Mouse (Mus musculus) testis, postnatal 10 days (tissue): ENCODE data around the gene Nfkb1.

Experiments
- DNase-seq: peaks from one replicate; pipeline ENCODE4 v3.0.0; 2021; ENCODE audit warnings: low spot score

Gene Nfkb1

DNA sequence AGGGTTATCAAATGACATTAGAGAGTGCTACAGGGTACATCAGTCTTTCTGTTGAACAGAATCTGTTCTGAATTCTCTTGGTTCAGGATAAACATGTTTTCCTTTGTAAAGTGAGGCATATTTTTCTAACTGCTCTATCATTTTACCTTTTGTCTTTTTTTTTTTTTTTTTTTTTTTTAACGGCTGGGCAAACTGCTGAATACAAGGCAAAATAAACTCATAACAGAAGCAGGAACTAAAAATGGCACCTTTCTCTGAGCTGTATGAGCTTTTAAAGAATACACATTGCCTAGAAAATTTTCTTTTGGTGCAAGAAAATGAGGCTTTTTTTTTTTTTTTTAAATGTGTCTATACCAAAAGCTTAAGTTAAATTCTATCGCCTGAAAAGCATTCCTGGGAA, 105.3 kb downstream of the Nfkb1 start:
- no peak for DNase-seq

DNA sequence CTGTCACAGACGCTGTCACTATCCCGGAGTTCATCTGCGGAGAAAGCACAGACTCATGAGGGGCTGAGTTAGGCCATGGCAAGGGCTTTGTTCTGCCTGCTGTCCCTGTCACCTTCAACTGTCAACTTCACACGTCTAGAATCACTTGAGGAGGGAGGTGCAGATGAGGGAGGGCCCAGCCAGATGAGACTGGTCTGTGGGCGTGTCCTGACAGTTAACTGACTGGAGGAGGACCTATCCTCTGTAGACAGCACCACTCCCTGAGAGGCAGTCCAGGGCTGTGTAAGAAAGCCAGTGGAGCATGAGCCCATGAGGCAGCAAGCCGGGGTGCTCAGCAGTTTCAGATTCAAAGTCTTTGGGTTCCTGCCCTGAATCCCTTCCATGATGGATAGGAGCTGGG, 105.9 kb downstream of the Nfkb1 start:
- DNase-seq = no peak

DNA sequence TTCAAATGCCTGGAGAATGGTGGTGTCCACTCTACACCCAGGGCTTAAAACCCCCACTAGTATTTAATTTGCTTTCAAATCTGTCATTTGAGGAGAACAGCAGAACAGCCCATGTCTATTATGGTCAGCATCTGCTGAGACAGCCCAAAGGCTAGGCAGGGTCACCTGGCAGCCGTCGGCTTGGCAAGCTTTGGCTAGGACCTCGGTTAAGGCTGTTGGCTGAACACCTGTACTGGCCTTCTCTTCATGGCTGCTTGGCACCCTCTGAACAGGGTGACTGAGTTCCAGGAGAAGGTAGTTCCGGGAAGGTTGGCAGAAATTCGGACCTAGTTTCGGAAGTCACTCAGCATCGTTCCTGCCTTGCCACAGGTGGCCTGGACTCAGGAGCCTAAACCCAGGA, 109.1 kb downstream of the Nfkb1 start:
- DNase-seq = no peak

DNA sequence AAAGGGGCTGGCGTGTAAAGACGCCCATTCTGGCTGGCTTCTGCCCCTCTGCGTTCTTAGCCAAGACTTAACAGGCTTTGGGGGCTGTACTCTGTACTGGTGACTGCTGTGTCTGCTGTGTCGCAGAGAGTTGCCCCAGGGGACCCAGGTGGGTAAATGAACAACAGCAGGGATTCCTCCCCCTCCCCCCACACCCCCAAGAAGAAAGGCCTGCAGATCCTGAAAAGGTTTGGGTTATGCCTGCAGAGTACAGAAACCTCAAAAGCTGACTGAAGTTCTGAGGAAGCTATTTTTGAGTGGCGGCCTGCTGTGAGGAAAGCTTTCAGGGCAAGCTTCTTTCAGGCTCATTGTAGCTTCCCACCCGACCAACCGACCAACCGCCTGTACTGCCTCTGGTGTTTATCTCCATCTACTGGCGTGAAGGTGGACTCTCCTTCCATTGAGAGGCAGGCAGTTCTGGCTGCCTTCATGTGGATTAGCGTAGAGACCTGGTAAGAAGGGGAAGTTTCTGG, 109.7 kb downstream of the Nfkb1 start:
- DNase-seq = no peak

DNA sequence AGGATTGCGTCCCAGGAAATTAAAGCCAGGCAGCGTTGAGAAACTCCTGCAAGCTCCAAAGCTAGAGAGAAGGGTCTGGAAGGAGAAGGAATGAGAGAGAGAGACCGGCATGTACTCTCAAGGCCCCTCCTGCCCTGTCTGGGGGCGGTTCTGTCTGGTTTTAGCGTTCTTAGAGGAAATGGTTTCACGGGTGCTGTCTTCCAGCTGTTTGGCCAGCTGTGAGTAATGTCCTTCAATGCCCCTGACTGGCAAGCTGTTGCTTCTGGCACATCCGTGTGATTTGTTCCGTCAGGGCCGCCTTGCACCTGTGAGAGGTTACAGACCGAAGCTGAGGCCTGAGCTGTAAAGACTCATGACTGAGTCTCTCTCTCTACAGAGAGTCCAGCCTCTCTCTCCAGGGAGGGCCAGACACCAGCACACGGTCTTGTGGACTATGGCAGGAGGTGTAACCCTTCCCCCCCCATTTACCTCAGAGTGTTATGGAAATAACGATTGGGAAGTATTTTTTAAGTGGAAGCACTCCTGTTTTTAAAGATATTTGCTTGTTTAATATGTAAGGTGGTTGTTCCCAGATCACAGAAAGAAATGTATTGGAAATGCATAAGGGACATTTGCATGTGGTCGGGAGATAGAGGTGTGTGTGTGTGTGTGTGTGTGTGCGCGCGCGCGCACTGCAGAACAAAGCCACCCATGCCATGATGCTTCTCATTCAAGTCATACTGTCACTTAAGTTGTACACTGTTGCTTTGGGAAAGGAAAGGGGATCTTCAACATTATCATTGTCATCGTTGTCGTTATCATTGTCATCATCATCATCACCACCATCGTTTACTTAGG, 110.7 kb downstream of the Nfkb1 start:
- no peak for DNase-seq

DNA sequence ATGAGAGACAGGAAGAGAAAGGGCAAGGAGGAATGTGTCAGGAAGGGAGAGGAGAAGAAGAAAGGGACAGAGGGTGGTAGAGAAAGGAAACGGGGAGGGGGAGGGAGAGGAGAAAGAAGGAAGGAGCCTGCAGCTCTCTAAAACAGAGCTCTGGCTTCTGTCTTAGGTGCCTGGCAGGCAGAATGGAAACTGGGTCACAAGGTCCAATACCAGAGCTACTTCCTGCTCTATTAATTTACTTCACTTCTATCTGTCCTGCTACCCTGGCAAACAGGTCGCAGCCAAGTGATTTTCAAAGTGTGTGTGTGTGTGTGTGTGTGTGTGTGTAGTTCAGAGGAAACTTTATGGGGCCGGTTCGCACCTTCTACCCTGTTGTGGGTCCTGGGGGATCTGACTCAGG, 112.2 kb downstream of the Nfkb1 start:
- DNase-seq = no peak

DNA sequence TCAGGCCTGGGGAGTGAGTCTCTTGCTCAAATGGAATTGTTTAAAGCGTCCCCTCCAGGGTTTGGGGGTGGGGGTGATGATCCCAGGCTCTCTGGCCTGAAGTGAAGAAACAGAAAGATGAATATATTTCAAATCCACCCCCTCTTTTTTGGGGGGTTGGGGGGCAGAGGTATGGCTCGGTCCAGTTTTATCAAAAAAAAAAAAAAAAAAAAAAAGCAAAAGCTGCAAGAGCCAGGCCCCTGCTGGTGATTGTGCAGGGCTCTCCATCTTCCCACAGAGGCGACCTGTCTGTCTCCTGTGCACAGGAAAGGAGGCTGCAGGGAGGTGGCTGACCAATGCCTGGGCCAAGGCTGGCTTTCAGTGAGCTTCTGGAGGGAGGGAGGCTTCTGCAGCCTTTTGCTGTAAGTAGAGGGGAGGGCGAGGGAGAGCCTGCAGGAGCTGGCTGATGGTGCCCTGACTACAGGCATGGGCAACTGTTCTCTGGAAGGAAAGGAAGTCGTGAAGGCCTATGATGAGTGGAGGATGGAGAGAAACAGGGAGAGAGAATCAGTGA, 112.7 kb downstream of the Nfkb1 start:
- no peak for DNase-seq

DNA sequence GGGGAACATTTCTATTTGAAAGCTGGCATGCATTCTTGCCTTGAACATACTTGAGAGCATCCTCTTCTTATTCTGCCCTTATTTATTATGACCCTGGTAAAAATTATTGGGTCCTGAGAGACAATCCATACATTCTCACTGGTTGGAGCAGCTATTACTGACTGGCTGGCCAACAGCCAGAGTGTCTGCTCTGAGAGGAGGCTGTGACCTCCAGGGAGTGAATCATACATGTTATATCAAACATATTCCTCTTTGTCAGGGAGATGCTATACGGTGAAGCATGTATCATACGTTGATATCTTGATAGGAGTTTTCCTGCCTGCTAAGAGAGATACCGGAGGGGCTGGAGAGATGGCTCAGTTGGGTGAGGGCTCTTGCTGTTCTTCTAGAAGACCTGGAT, 116.2 kb downstream of the Nfkb1 start:
- peak; percentile 42 for DNase-seq

DNA sequence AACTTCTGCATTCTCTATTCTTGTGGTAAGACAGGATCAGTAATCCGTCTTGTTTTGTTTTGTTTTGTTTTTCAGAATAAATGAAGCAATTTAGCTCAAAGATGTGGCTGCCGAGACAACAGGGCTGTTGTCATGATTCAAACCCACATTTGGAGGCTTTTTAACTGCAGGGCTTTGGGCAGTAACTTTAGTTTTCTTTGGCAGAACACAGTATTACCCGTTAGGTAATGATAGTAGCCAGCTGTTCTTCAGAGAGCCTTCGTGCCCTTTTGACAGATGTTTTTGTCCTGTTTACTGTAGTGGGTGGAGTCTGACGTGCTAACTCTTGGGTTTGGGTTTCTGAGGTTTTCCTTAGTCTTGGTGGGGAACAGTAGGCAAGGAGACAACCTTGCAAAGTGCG, 118.3 kb downstream of the Nfkb1 start:
- DNase-seq = peak; percentile 40

DNA sequence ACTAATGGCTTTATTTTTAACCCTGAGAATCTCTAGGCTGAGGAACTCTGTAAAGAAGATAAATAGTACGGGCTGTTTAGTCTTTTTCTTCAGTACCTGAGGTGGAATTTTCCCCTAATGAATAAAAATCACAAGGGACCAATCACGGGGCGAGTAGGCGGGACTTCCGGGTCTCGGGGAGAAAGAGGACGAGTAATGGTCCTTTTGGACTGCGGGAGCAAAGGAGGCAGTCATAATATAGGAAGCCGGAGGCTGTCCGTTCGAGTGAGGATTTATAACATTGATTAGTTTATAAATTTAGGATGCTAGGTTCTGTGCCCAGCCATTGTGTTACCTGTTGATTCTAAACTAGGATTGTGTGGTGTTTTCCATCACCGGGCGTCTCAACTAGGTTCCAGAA, 119.8 kb downstream of the Nfkb1 start:
- no peak for DNase-seq

DNA sequence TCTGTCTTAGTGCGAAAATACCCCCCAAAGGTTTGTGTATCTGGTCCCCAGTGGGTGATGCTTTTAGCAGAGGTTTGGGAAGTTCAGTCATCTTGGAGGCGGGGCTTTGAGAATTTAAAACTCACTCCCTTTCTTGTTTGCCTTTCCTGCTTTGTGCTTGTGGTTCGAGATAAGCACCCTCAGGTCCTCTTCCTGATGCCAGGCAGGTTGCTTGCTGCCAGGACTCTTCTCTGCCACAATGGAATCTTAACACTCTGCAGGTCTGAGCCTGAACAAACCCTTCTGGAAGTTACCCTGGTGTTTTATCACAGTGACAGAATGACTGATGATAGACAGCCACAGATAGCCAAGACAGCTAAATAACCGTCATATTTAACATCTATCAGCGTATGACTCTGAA, 122.7 kb downstream of the Nfkb1 start:
- no peak for DNase-seq

DNA sequence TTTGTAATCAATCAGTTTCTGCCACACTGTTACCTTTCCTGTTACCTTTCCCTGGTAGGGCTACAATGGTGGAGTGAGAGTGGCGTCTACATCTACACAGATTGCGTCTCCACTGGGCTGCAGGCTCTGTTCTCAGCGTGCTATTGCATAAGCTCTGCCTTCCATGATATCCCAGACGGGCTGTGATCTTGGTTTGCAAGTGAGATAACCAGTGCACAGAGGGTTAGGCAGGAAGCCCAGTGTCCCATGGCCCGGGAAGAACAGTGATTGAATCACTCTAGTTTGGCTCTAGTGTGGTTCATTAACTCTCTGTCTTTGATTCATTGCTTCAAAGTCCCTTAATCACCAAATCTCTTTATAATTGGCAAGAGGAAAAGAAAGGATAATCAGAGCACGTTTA, 123.5 kb downstream of the Nfkb1 start:
- no peak for DNase-seq

DNA sequence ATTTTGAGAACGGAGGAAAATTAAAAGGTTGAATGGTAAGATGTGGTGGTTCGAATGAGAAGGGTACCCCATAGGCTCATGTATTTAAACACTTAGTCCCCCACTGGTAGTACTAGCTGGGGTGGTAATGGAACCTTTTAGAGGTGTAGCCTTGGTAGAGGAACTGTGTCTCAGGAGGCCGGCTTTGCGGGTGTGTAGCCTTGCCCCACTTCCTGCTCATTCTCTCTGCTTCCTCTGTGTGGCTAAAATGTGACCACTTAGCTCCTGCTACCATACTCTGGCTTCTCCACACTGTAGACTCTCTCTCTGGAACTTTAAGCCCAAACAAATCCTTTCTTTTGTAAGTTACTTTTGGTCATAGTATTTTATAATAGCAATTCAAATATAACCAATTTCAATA, 126.0 kb downstream of the Nfkb1 start:
- no peak for DNase-seq

DNA sequence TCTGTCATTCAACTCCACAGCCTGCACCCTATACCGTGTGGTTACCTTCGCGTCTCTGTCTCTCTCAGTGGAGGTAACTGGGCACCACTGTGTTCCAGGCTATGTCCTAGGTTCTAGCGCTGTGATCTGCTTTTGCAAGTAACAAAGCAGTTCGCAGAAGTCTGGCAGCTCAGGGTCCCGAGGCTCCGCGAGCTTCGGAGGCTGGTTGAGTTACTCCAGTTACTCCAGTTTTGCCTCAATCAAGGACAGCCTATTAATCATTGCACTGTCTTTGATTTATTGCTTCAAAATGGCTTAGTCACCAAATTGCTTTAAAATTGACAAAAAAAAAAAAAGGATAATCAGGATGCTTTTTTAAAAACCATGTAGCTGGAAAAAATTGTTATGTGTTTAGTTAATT, 126.6 kb downstream of the Nfkb1 start:
- DNase-seq = no peak

DNA sequence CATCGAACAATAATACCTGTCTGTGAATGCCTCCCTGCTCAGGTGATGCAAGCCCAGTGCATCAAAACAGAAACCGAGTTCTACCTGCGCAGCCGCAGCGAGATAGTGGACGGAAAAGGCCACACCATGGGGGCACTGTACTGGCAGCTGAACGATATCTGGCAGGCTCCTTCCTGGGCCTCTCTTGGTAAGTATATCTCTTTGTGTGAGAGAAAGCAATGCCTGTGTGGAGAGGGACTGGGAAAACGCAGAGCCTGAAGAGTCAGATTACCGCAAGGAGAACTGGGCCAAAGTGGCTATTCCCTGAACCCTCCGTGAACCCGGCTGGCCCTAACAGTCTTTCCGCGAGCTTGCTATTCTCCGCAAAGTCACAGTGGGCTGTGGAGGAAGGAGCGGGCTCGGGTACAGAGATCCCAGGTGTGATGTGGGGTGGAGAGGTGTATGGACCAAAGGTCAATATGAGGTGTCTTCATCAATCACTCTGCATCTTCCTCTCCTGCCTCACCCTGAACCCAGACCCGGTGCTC, 128.1 kb downstream of the Nfkb1 start:
- no peak for DNase-seq

DNA sequence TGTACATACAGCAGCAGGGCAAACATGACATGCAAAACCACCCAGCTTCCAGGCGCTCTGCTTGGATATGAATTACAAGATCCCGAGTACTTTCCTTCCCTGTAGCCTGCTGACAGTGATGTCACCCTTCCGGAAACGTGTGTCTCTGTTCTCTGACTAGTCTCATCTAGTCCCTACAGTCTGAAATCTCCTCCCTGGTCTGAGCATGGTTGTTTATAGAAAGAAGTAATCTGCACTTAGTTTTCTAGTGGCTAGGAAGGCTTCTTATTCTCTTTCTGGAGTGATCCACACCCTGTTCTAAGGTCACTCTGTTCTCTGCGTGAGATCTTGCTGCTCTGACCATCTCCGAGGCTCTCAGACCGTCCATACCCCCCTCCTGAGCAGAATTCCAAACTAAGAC, 129.3 kb downstream of the Nfkb1 start:
- DNase-seq = no peak

DNA sequence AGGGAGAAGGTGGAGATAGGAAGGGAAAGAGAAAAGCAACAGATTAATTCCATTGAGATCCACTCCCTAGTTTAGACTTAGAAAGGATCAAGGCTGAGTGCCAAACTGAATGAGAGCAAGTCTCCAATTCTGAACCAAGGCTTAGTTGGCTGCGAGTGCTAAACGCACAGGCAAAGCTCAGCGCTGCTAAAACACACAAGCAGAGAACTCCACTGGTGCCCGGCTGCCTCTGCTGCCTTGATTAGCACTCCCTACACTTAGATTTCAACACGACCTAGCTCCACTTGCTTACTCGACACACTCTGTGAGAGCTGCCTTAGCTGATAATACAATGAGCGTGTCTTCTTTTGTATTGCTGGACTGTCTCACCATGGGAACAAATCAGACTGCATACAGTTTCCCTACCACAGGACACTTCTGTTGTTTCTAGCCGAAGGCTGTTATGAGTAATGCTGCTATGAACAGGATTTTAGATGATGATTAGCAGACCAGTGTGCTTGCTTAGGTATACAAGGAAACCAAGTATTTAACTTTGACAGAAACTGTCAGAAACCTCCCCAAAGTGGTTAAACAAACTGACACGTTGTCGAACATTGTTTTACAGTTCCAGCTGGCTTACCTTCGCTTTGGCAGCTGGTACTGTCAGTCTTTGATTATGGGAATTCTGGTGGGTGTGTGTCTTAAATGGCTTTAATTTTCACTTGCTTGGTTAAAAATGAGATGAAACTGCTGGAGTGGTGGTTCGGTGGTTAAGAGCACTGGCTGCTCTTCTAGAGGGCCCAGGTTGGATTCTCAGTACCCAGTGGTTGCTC, 134.3 kb downstream of the Nfkb1 start:
- DNase-seq = no peak

DNA sequence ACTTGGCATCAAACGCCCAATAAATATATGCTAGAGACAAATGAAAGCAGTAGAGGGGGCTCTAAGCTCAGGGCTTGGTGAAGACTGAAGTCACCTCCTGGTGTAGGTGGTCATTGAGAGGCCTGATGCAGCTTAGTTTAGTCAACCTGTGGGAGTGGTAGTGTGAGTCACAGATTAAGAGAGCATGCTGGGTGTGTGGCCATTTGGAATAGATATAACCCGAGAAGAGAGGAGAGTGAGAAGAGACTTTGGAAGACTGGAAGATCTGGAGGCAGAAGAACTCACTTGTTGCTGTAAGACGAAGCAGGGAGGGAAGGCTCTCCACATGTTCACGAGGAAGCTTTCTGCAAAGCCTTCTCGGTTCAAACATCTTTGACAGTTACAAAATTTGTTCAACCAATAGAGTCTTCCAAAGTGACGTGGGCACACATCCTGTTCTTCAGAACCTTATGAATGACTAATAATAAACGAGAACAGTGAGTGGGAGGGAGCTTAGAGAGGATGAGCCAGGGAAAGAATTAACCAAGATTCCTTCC, 135.2 kb downstream of the Nfkb1 start:
- DNase-seq = no peak

DNA sequence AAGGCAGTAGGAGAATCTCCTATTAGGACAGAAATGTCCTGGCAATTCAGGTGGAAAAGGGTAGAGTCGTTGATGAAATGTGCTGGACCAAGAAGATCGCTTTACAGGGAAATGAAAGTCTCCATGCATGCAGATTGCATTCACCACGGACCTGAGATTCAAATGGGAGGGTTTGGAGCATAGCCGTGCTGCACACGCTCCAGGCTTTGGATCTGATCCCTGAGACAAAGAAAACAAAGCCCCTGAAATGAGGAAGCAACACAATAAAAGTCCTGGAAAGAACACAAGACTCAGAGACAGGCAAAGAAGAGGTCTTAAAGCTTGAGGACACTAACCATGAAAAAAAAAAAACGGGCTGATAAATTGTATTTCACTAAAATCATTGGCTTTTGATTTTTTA, 136.2 kb downstream of the Nfkb1 start:
- DNase-seq = no peak

DNA sequence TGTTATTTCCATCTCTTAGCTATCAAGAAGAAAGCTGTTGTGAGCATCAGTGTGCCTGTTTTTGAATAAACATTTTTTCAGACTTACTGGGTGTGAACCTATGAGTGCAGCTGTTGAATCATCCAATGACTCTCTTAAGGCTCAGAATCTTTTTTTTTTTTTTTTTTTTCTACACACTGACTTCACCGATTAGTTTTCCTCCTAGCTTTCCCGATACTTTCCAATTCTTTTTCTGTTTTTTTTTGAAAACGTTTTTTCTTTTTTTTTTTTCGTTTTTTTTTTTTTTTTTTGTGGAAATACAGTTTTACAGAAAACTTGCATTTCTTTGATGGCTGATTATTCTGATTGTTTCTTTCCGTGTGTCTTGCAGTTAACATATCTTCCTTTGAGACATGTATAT, 138.5 kb downstream of the Nfkb1 start:
- no peak for DNase-seq

DNA sequence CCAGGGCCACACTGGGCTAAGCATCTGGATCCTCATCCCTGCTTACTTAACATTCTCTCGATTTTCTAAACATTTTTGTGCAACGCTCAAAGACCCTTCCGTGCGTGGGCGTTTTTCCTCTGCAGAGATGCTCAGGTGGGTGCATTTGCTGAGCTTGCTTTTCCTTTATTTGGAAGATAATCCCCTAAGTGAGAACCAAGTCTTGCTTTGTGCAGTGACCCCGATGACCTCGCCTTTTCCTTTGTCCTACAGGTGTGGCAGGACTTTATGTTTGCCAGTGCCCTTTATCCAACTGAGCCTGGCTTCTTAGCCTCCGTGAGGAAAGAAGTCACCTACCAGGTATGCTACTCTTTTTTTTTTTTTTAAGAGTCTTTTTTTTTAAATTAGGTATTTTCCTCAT, 144.0 kb downstream of the Nfkb1 start:
- no peak for DNase-seq

DNA sequence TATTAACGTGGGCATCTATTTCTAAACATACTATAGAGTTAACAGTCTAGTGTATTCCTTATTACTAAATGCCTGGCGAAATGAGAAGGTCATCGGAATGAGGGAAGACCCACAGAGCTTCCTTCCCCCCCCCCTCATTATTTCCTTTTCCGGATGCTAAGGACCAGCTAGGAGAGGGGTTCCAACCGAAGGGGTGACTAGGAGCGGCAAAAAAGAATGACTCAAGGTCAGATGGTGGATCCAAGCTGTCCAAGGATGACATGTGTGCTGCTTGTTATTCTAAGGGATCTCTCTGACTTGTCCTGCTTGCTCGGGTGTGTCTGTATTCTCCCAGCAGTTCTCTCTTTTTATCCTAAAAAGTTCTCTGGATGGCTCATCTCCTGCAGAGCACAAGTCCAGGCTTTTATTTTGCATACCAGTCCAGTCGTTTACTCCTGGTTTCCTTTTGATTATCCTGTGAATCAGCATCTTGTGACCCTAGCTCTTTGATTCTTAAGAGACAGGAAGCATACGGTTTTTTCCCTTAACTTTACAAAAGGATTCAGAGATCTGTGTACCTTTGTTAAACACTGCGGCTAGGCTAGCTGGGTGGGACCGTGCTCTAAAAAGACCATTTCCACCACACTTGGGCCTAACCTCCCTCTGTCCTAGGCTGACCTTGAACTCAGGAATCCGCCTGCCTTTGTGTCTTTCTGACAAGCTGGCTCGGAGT, 145.0 kb downstream of the Nfkb1 start:
- no peak for DNase-seq
